Mouse (Mus musculus) urinary bladder, postnatal 25 days (tissue): ENCODE measurements around the gene Slc25a51.
"Not testable (repeated sequence)": the region's sequence is repeated elsewhere in the genome, so short reads cannot be mapped to it uniquely, and the experiment has no call there.

Source experiments
- DNase-seq: peaks from one replicate; pipeline ENCODE4 v3.0.0; 2022; ENCODE audit warnings: low spot score

Gene Slc25a51

DNA sequence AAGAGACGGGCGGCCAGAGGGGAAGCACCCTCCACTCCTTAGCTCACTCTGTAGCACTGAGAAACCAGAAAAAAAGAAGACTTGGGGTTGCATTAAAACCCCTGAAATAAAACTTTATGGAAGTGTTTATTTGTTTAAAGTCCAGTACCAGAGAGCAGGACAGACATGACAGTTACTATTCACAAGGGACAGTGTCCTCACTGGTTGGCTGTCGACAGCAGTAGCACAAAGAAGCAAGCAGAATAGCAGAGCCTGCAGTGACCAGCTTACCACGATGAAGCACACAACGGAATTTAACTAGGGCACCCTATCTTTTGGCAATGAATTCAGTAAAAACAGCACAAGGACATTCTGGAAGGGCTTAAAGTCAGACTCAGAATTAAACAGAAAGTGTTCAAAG is 10.3 kb downstream of the Slc25a51 start:
- not testable (repeated sequence) for DNase-seq

DNA sequence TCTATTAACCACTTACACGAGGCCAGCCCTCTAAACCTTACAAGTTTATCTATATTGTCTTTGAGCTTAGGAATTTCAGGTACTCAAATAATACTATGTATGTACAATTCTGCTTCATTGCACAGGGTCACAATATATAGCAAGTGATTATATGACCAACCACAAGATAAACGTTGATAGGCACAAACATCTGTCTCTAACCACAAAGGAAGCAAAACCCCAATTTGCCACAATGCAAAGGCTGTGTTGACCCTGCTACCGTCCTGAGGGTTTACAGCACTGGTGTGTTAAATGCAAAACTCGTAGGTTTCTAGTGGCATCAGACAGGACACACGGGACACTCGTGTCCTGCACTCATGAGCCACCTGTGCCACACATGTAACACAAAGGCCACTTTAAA is 12.4 kb downstream of the Slc25a51 start:
- not testable (repeated sequence) for DNase-seq

DNA sequence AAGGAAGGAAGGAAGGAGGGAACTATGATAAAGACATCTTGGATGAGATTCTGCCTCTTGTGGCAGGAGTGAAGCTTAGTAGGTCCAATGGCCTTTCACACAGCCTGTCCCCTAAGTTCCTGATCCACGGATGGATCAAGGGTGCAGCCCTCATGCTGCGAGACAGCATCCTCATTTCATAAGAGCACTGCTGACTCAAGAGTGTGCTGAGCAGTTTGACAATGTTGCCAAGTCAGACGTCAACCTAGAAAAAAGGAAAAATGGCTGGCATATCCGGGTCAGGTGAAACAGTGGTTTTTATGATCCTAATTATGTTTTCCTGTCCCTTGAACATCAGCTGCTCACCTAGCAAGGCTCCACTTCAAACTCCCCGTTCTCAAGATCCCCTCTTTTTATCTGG is 14.9 kb downstream of the Slc25a51 start:
- DNase-seq: no peak

DNA sequence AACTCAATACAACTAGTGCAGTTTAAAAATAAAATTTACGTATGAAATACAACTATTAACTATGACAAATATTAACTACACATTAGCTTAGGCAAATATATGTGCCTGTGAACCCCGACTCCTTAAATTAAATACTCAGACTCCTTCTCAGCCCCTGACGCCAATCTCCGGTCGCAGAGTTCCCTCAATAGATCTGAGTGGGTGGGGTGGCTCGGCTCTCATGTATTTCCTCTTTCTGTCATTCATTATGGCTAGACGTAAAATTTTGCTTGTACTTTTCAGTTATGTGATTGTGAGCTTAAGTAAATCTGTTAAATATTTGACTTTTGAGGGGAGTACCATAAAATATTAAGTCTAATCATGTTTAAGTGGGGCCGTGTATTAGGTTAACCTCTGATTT is 15.6 kb downstream of the Slc25a51 start:
- no peak for DNase-seq

DNA sequence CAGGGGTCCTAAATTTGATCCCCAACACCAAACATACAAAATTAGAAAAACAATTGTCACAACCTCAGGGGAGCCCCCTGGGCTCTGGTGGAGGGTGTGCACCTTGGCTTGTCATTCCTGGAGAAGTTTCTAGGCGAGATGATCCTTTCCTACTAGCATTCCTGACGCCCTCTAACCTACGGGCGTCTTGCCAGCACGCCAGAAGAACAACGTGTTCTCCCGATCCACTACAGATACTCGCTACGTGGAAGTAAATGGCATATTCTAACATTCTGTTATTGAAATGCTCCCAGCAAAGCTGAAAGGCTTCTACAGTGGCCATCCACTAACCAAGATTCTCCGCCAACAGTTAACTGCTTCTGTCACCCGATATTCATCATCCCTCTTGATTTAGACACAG is 16.0 kb downstream of the Slc25a51 start:
- DNase-seq: no peak

DNA sequence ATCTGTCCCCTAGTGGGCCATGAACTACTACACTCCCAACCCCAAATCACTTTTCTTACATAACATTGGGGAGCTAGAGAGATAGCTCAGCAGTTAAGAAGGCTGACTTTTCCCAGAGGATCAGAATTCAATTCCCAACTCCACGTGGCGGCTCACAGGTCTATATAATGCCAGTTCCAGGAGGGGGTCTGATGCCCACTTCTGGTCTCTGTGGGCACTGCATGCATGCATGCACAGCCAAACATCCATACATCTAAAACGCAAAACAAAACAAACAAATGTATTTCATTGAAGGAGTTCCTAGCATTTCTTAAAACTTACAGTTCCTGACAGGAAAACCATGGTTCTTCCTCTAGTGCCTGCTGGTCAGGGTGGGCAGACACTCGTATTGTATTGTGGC is 16.5 kb downstream of the Slc25a51 start:
- DNase-seq: no peak

DNA sequence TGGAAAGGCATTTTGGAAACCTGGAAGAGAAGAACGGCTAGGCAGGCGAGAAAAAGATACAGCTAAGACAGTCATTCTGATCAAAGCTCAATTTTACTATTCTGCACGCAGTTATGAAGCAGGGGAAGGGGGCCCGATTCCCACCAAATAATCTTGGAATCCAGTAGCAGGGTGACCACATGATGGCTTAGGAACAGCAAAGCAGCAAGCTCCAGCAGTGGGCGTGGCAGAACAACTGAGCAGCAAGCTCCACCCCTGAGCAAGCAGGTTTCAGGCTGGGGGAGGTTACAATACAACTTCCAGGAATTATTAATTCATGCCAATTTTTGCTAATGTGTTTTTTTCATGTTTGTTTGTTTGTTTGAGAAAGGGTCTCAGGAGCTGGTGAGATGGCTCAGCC is 21.3 kb downstream of the Slc25a51 start:
- not testable (repeated sequence) for DNase-seq

DNA sequence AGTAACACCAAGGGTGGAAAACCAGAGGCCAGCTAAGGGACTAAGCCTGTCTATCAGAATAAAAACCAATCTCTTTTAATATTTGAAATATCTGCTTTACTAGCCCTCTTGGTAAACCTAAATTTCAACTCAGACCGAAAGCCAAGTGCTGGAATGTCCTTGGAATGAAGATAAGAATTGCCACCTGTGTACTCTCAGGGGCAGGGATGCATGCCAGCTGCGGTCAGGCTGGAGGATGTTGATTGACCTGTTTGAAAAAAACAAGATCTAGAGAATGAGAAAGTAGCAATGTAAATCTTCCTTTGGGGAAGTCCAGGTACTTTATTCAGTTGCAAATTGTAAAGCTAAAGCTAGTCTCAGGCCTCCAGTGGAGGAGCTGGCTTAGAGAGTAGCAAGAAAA is 26.4 kb downstream of the Slc25a51 start:
- not testable (repeated sequence) for DNase-seq

DNA sequence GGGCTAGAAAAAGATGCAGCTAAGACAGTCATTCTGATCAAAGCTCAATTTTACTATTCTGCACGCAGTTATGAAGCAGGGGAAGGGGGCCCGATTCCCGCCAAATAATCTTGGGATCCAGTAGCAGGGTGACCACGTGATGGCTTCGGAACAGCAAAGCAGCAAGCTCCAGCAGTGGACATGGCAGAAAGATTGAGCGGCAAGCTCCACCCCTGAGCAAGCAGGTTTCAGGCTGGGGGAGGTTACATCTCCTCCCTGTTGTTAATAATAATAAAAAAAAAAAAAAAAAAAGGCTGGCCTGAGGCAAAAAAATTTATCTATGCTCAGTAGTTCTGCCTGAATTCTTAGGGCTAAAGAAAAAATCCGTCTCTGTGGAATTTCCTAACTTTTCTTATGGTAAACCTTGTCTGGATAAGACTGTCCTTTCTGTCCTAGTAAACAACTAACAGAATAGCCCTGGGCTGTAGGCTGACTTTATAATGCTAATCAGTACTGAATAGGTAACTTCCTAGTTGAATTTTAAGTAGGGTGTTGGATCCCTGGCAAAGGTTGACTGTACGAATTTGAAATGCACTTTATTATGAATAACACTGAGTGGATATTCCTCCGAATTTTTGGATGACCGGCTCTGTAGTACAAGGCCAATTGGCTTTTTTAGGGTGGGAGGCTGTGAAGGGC is 27.5 kb downstream of the Slc25a51 start:
- DNase-seq: not testable (repeated sequence)

DNA sequence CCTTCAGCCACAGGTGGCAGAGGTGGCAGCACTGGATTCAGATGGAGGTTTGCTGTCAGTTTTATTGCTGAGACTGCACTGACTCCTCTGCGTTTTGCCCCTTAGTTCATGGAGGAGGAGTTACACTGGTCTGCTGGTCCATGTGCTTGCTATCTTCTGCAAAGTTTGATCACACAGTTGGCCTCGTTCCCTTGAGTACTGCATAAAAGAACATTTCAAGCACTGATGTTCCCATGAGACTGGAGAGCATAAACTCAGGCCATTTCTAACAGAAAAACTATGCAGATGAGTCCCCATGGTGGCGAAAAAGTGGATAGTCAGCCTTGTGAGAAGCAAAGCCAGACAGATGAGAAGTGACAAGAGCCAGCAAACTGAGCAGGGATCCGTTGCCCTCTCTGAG is 32.0 kb downstream of the Slc25a51 start:
- no peak for DNase-seq

DNA sequence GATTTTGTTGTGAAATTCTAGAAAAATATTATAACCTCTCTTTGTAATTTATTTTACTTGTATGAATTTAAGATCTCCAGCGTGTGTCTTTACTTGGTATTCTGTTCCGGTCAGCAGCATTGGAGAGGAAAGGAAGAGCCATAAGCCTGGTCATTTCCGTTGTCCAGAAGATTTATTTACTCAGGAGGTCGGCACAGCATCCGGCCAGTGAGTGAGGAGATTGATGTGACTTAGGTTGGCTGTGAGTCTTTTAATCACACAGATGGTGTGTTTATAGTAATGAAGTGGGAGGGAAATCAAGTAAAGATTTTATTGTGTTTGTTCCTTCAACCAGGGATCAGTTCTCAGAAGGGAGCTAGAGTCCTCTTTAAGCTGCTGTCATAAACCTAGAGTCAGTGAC is 33.7 kb downstream of the Slc25a51 start:
- no peak for DNase-seq

DNA sequence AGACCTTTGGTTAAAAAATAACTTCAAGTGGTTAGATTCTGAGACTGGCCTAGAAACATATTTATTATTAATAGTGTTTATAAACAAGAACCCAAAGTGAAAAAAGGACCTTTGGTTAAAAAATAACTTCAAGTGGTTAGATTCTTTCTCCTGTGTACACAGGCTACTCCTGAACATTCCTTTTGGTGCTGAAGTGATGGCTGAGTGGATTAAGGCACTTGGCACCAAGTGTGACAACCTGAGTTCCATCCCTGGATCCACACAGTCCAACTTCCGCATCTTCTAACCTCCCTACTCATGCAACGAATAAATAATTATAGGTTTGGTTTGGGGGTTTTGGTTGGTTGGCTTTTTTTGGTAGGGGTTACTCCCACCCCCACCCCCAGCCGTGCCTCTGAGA is 37.3 kb downstream of the Slc25a51 start:
- no peak for DNase-seq

DNA sequence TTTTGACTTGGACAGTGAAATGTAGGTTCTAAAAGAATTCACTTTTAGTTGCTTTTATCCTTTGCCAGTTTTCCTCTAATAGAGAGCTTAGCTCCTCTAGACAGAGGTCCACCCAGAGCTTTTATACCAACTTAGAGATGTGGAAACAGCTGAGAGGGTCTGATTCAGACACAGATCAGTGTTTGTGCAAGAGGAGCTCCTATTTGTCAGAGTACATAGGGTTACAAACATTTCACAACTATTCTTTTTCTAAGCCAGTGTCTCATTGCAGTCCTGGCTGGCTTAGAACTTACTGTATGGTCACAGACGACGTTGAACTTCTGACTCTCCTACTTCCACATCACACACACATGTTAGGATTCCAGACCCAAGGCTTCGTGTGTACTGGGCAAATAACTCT is 51.9 kb downstream of the Slc25a51 start:
- no peak for DNase-seq
